Mouse (Mus musculus) CH12.LX (cell line): ENCODE data around the gene Gm14459.
"Not testable (repeated sequence)": the region's sequence is repeated elsewhere in the genome, so short reads cannot be mapped to it uniquely, and the experiment has no call there.

Experiments
- BHLHE40 ChIP-seq: IDR thresholded peaks from 2 replicates; pipeline ENCODE4 v1.6.1; 2011; ENCODE audit warnings: mild to moderate bottlenecking, low read depth, low read length, improper control_type of control experiment
- CHD1 ChIP-seq: IDR thresholded peaks from 2 replicates; pipeline ENCODE4 v1.6.1; 2012; ENCODE audit warnings: low read depth, low read length, improper control_type of control experiment, inconsistent platforms
- CHD2 ChIP-seq: IDR thresholded peaks from 2 replicates; pipeline ENCODE4 v1.6.1; 2011; ENCODE audit warnings: low read length, improper control_type of control experiment
- CTCF ChIP-seq, 2 experiments: IDR thresholded peaks in 1 of 2; conservative IDR thresholded peaks in 1 of 2; 2 replicates each; pipeline ENCODE4 v1.5.1; 2011 to 2012; ENCODE audit warnings: low read depth in 2 of 2, low read length in 2 of 2, improper control_type of control experiment in 1 of 2, inconsistent platforms in 1 of 2, mild to moderate bottlenecking in 1 of 2, moderate library complexity in 1 of 2
- GABPA ChIP-seq: IDR thresholded peaks from 2 replicates; pipeline ENCODE4 v1.6.1; 2012; ENCODE audit warnings: low read depth, low read length, improper control_type of control experiment, inconsistent platforms; ENCODE audit not compliant: insufficient replicate concordance
- POLR2A ChIP-seq: IDR thresholded peaks from 2 replicates; pipeline ENCODE4 v1.6.1; 2011; ENCODE audit warnings: low read depth, mild to moderate bottlenecking, improper control_type of control experiment, low read length
- POLR2AphosphoS2 ChIP-seq: IDR thresholded peaks from 2 replicates; pipeline ENCODE4 v1.6.1; 2011; ENCODE audit warnings: low read depth, low read length, improper control_type of control experiment
- ZMIZ1 ChIP-seq: IDR thresholded peaks from 2 replicates; pipeline ENCODE4 v1.6.1; 2012; ENCODE audit warnings: low read depth, mild to moderate bottlenecking, inconsistent platforms, low read length, improper control_type of control experiment
- ZNF384 ChIP-seq: IDR thresholded peaks from 2 replicates; pipeline ENCODE4 v1.6.1; 2012; ENCODE audit warnings: low read depth, low read length, improper control_type of control experiment, inconsistent platforms

- not testable (repeated sequence) for TF ChIP-seq ZNF384; POLR2A; CHD2; ZMIZ1; GABPA; POLR2AphosphoS2; CTCF (conservative IDR thresholded peaks at IDR 0.05 in 1 of 2, IDR thresholded peaks at IDR 0.05 in 1 of 2; ENCODE audit: low read depth in 2 of 2, low read length in 2 of 2); BHLHE40; CHD1
Measured at GRCm38 (mm10) chrX:8548155-8548554, 23.4 kb upstream of the Gm14459 start, which contains the start of gene Ssxb6.
